Mouse (Mus musculus) midbrain, postnatal 0 days (tissue): ENCODE data around the gene Eml6. TPM values are rescaled to one million over a fixed set of nuclear protein-coding genes. Genes with fewer than 3 reads are reported as not detected.
A peak's percentile ranks its signal among the peaks of the same experiment; 100 is the strongest.

Experiments used
- ATAC-seq: fragments of 200-750 bp; cut with Nextera tagmentation; 2 replicates; pipeline ENCODE4 v1.8.0; 2017; ENCODE audit warnings: moderate number of reproducible peaks, mild to moderate bottlenecking, moderate TSS enrichment, moderate library complexity; ENCODE audit not compliant: low FRiP score
- DNase-seq: peaks from one replicate; pipeline ENCODE4 v3.0.0-alpha.2; 2015; ENCODE audit warnings: low spot score
- H3K27ac ChIP-seq: fragments of 300-500 bp; sonication (generic); 2 replicates; pipeline ENCODE4 v1.5.1; 2014; ENCODE audit warnings: low read depth, mild to moderate bottlenecking, low read length, mixed read lengths
- H3K27me3 ChIP-seq: fragments of 300-500 bp; sonication (generic); 2 replicates; pipeline ENCODE4 v1.6.1; 2014; ENCODE audit warnings: low read length, control low read depth, mixed read lengths; ENCODE audit not compliant: insufficient read depth
- H3K36me3 ChIP-seq: fragments of 300-500 bp; sonication (generic); 2 replicates; pipeline ENCODE4 v1.6.1; 2014; ENCODE audit warnings: low read length, control low read depth, mixed read lengths; ENCODE audit not compliant: insufficient read depth
- H3K4me1 ChIP-seq: fragments of 300-500 bp; sonication (generic); 2 replicates; pipeline ENCODE4 v1.6.1; 2014; ENCODE audit warnings: mild to moderate bottlenecking, control low read depth, antibody characterized with exemption, low read length, mixed read lengths; ENCODE audit not compliant: insufficient read depth
- H3K4me2 ChIP-seq: fragments of 300-500 bp; sonication (generic); 2 replicates; pipeline ENCODE4 v1.6.1; 2014; ENCODE audit warnings: low read depth, mild to moderate bottlenecking, low read length, mixed read lengths; ENCODE audit not compliant: poor library complexity, severe bottlenecking
- H3K4me3 ChIP-seq: fragments of 300-500 bp; sonication (generic); 2 replicates; pipeline ENCODE4 v1.5.1; 2014; ENCODE audit warnings: low read depth, mild to moderate bottlenecking, low read length, moderate library complexity
- H3K9ac ChIP-seq: fragments of 300-500 bp; sonication (generic); replicated peaks from 2 replicates; pipeline ENCODE4 v1.6.1; 2014; ENCODE audit warnings: mild to moderate bottlenecking, low read length, moderate library complexity, mixed read lengths; ENCODE audit not compliant: poor library complexity, severe bottlenecking
- H3K9me3 ChIP-seq: fragments of 300-500 bp; sonication (generic); 2 replicates; pipeline ENCODE4 v1.6.1; 2016; ENCODE audit warnings: low read length, control low read depth
- CTCF ChIP-seq: IDR thresholded peaks from 2 replicates; pipeline ENCODE4 v1.5.1; 2016; ENCODE audit warnings: antibody characterized with exemption, mild to moderate bottlenecking
- WGBS: fragments of 180-500 bp; shearing (Covaris S2); extraction: QIAGEN DNeasy Blood & Tissue Kit; methylation state at CpG from one replicate; pipeline ENCODE4 v1.1.7; 2014; 5-methylcytosine and 5-hydroxymethylcytosine counted together
- polyA plus RNA-seq: library from polyadenylated mRNA; unstranded; fragments of >200 nt; fragmentation: Nextera tagmentation; extraction: Ambion mirVana; gene quantifications from 2 replicates; pipeline ENCODE4 v1.2.1, GENCODE M21; 2015
- total RNA-seq: library from RNA; depleted of rRNA; stranded (reverse); fragments of >200 nt; gene quantifications from 2 replicates; pipeline ENCODE4 v1.2.3, GENCODE M21; 2014

Eml6 gene
- total and polyA plus RNA-seq, 2 experiments from 2014 or later: 4.8 to 20.1 TPM

- Histone ChIP-seq H3K36me3 (no peaks in the 10 kb centered on the region), H3K4me2 (no peak overlapping the region), H3K4me1 (no peaks in the 10 kb centered on the region), H3K27ac (no peak overlapping the region), H3K27me3 (no peaks in the 10 kb centered on the region), H3K4me3 (no peak overlapping the region), H3K9me3 (no peaks in the 10 kb centered on the region), H3K9ac (no peak overlapping the region)
- DNase-seq: no peak
- TF ChIP-seq CTCF: no peak
- no peak for ATAC-seq
- WGBS: 78% methylated on average over 1 of the region's 1 CpGs
Measured at GRCm38 (mm10) chr11:29727901-29728300, 297.9 kb downstream of the Eml6 start.

- peak; percentile 14; the same call in 1 of the 2 replicates for TF ChIP-seq CTCF
- H3K4me3 ChIP-seq: no peak overlapping the region
- H3K9ac ChIP-seq: no peak overlapping the region
- no peak for DNase-seq
- ATAC-seq: no peak
- no peaks in the 10 kb centered on the region for H3K27me3 ChIP-seq
- H3K36me3 ChIP-seq: no peaks in the 10 kb centered on the region
- WGBS: 78% methylated on average over 1 of the region's 1 CpGs
- no peaks in the 10 kb centered on the region for H3K9me3 ChIP-seq
- H3K4me1 ChIP-seq: no peaks in the 10 kb centered on the region
- no peak overlapping the region for H3K4me2 ChIP-seq
- H3K27ac ChIP-seq: no peak overlapping the region
Measured at GRCm38 (mm10) chr11:29725610-29726009, 300.2 kb downstream of the Eml6 start.

DNA sequence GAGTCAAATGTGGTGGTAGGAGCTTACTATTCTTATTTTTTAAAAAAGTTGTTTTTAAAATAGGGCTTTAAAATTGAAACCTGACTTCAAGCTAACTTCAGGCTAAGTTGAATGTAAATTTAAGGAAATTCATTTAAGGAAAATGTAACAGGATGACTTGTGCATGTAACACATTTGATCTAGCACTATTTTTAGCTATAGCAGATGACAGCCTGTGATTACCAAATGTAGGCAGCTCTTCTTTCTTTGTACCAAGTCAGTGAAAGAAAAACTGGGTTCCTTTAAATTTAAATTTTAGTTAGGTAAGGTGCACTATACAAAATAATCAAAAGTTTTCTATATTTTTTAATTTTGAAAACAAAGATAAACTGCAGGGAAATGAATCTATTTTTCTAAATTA is 300.7 kb downstream of the Eml6 start:
- DNase-seq: no peak
- no peak for ATAC-seq
- Histone ChIP-seq H3K36me3 (no peaks in the 10 kb centered on the region), H3K4me2 (no peak overlapping the region), H3K27me3 (no peaks in the 10 kb centered on the region), H3K9ac (no peak overlapping the region), H3K4me3 (no peak overlapping the region), H3K4me1 (no peaks in the 10 kb centered on the region), H3K9me3 (no peaks in the 10 kb centered on the region), H3K27ac (no peak overlapping the region)
- no peak for TF ChIP-seq CTCF

DNA sequence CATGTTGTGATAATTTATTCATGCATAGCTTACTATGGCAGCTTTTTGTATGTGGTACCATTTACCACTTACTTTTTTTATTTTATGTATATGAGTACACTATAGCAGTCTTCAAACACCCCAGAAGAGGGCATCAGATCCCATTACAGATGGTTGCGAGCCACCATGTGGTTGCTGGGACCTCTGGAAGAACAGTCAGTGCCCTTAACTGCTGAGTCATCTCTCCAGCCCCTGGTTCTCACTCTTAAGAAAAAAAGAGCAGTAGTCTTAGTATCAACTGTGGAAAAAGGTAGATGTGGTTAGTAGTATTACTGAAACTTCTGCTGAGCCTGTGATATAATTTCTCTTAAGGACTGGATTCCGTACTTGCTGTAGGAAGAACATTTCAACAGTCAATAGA is 301.6 kb downstream of the Eml6 start:
- 92% methylated on average over 2 of the region's 2 CpGs for WGBS
- no peak for TF ChIP-seq CTCF
- no peak overlapping the region for H3K4me2 ChIP-seq
- H3K4me1 ChIP-seq: no peaks in the 10 kb centered on the region
- ATAC-seq (no peak), DNase-seq (no peak)
- H3K9ac ChIP-seq: no peak overlapping the region
- H3K9me3 ChIP-seq: no peaks in the 10 kb centered on the region
- no peak overlapping the region for H3K27ac ChIP-seq
- no peaks in the 10 kb centered on the region for H3K27me3 ChIP-seq
- H3K4me3 ChIP-seq: no peak overlapping the region
- no peaks in the 10 kb centered on the region for H3K36me3 ChIP-seq

DNA sequence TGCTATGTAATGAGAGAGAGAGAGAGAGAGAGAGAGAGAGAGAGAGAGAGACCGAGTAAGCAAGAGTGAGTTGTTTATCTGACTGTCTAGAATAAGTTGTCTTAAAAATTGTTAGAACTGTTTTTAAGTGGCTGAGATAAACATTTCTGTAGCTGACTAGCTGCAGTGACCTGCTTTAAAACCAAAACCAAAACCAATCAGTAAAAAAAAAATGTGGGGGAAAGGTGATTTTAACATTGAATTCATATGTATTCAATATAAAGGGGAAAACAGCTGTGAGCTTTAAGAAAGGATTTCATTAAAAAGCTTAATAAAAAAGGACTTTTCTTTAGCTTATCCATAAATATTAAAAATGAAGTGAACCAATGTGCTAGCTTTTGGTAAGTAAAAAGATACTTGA is 306.2 kb downstream of the Eml6 start:
- Histone ChIP-seq H3K36me3 (no peaks in the 10 kb centered on the region), H3K9me3 (no peaks in the 10 kb centered on the region), H3K27me3 (no peaks in the 10 kb centered on the region), H3K9ac (no peak overlapping the region), H3K27ac (no peak overlapping the region), H3K4me1 (no peaks in the 10 kb centered on the region; the same call in 1 of the 2 replicates), H3K4me3 (no peak overlapping the region), H3K4me2 (no peak overlapping the region)
- ATAC-seq (no peak), DNase-seq (no peak)
- TF ChIP-seq CTCF: no peak
- 72% methylated on average over 1 of the region's 1 CpGs for WGBS

GRCm38 (mm10) chr11:29718541-29718940 is 307.3 kb downstream of the Eml6 start:
- no peak for ATAC-seq
- H3K9ac ChIP-seq: no peak overlapping the region
- H3K9me3 ChIP-seq: no peaks in the 10 kb centered on the region
- no peak for TF ChIP-seq CTCF
- H3K4me3 ChIP-seq: no peak overlapping the region
- H3K4me2 ChIP-seq: peak overlapping the region; percentile 10; the same call in 1 of the 2 replicates
- DNase-seq: no peak
- H3K27ac ChIP-seq: no peak overlapping the region
- 36% methylated on average over 6 of the region's 6 CpGs for WGBS
- H3K27me3 ChIP-seq: no peaks in the 10 kb centered on the region
- H3K4me1 ChIP-seq: no peaks in the 10 kb centered on the region; the same call in 1 of the 2 replicates
- H3K36me3 ChIP-seq: no peaks in the 10 kb centered on the region
